Mouse (Mus musculus) cerebellum, adult 11 months (tissue): ENCODE data around the gene Dnase1l1.
A peak's percentile ranks its signal among the peaks of the same experiment; 100 is the strongest.

Experiments
- DNase-seq: peaks from one replicate; pipeline ENCODE4 v3.0.0; 2022

The Dnase1l1 gene

GRCm38 (mm10) chrX:74281732-74282394 is at the start of gene Dnase1l1, which contains the start of gene Taz:
Dnase1l1 (minus strand) TSS chrX:74282337.
Taz (plus strand) TSS chrX:74281912.
- DNase-seq: peak; percentile 63

GRCm38 (mm10) chrX:74330166-74330930 is 48.2 kb upstream of the Dnase1l1 start:
- no peak for DNase-seq

- no peak for DNase-seq
These were observed 47.1 kb upstream of the Dnase1l1 start for GRCm38 (mm10) chrX:74329215-74329671.

- DNase-seq: peak; percentile 62
These were observed 46.6 kb upstream of the Dnase1l1 start, which contains the start of gene Plxna3 for GRCm38 (mm10) chrX:74328725-74329161. Plxna3 (plus strand) TSS chrX:74329066.

- peak; percentile 83 for DNase-seq
These were observed 30.7 kb upstream of the Dnase1l1 start, which contains the start of gene Fam50a for GRCm38 (mm10) chrX:74312540-74313464. Fam50a (plus strand) TSS chrX:74313033.

GRCm38 (mm10) chrX:74304867-74305700 is 22.9 kb upstream of the Dnase1l1 start, which contains the start of gene Gdi1:
Gdi1 (plus strand) TSS chrX:74304998.
- DNase-seq: peak; percentile 71

- DNase-seq: no peak
These were observed 17.6 kb upstream of the Dnase1l1 start for GRCm38 (mm10) chrX:74299721-74300120.

- DNase-seq: no peak
These were observed 16.2 kb upstream of the Dnase1l1 start for GRCm38 (mm10) chrX:74298348-74298747.

- peak; percentile 91 for DNase-seq
These were observed 14.7 kb upstream of the Dnase1l1 start, which contains the start of gene Atp6ap1 for GRCm38 (mm10) chrX:74296538-74297448. Atp6ap1 (plus strand) TSS chrX:74297097.

GRCm38 (mm10) chrX:74293431-74293830 is 11.3 kb upstream of the Dnase1l1 start:
- no peak for DNase-seq

GRCm38 (mm10) chrX:74283092-74283437 is 928 bp upstream of the Dnase1l1 start:
- no peak for DNase-seq

- peak; percentile 78 for DNase-seq
These were observed 406 bp upstream of the Dnase1l1 start for GRCm38 (mm10) chrX:74282395-74283091.

GRCm38 (mm10) chrX:74281041-74281731 is 951 bp downstream of the Dnase1l1 start:
- no peak for DNase-seq

- no peak for DNase-seq
These were observed 4.2 kb downstream of the Dnase1l1 start for GRCm38 (mm10) chrX:74277916-74278315.

- no peak for DNase-seq
These were observed 8.5 kb downstream of the Dnase1l1 start for GRCm38 (mm10) chrX:74273422-74274322.

- DNase-seq: no peak
These were observed 11.1 kb downstream of the Dnase1l1 start for GRCm38 (mm10) chrX:74270902-74271551.

- DNase-seq: peak; percentile 85
These were observed 11.9 kb downstream of the Dnase1l1 start, which contains the start of gene Rpl10 for GRCm38 (mm10) chrX:74270062-74270901. Rpl10 (plus strand) TSS chrX:74270812.
